9 mouse cellular contexts compared by ENCODE assay signal in genomic region chr2:30709386-30709884, GRCm38 (mm10).
DNase-seq lines count a peak whose midpoint lies in the region; ATAC-seq and TF ChIP-seq lines count a peak whose summit lies in the region.
"Had no signal": no experiment of that assay in that cellular context is flagged by ENCODE, and none has a peak within 500 bp of the region (broad histone marks: within the 10 kb centered on the region; RNA-seq: fewer than 3 reads in every experiment).

No protein-coding gene starts in this region.

- H3K4me1 ChIP-seq in spleen, adult 2 months (ENCODE audit: control insufficient read depth, insufficient read depth, insufficient read length) = peaks cover 19% of the 10 kb centered on the region
- peaks cover 54% of the 10 kb centered on the region for H3K4me1 ChIP-seq in forebrain, embryonic 14.5 days (ENCODE audit: control insufficient read depth, insufficient read depth, low read length)
- H3K4me1 ChIP-seq in kidney, embryonic 15.5 days = peaks cover 78% of the 10 kb centered on the region
- H3K4me1 ChIP-seq in midbrain, postnatal 0 days (ENCODE audit: insufficient read depth, low read length) = peaks cover 30% of the 10 kb centered on the region

- ATAC-seq in forebrain, embryonic 14.5 days = no peak
- ATAC-seq in kidney, embryonic 15.5 days (replicated peaks; ENCODE audit: low FRiP score) = no peak
- no peak for ATAC-seq in midbrain, postnatal 0 days (ENCODE audit: low FRiP score)

- no peak for TF ChIP-seq CTCF in spleen, adult 2 months (IDR thresholded peaks at IDR 0.05; ENCODE audit: extremely low read depth, insufficient read depth, insufficient read length, insufficient replicate concordance)
- no peak for TF ChIP-seq CTCF in midbrain, postnatal 0 days (IDR thresholded peaks at IDR 0.05)

- H3K9ac ChIP-seq in forebrain, embryonic 14.5 days (ENCODE audit: low read length) = no peak overlapping the region
- H3K9ac ChIP-seq in kidney, embryonic 15.5 days = peak overlapping the region; percentile 66; the same call in 1 of the 2 replicates
- no peak overlapping the region for H3K9ac ChIP-seq in midbrain, postnatal 0 days (replicated peaks; ENCODE audit: low read length, poor library complexity, severe bottlenecking)
- H3K9ac ChIP-seq: liver, embryonic 15.5 days had no signal

- H3K9me3 ChIP-seq in forebrain, embryonic 14.5 days (replicated peaks; ENCODE audit: control insufficient read depth, low read length) = no peaks in the 10 kb centered on the region
- H3K9me3 ChIP-seq in kidney, embryonic 15.5 days (replicated peaks) = no peaks in the 10 kb centered on the region
- H3K9me3 ChIP-seq in midbrain, postnatal 0 days (ENCODE audit: low read length) = no peaks in the 10 kb centered on the region
- H3K9me3 ChIP-seq: liver, embryonic 15.5 days had no signal

- 92% methylated on average over 3 of the region's 3 CpGs for WGBS in spleen, adult 2 months
- WGBS in forebrain, embryonic 14.5 days = 69% methylated on average over 3 of the region's 3 CpGs
- WGBS in kidney, embryonic 15.5 days = 49% methylated on average over 3 of the region's 3 CpGs
- WGBS in midbrain, postnatal 0 days = 56% methylated on average over 3 of the region's 3 CpGs

- no peak overlapping the region for H3K4me3 ChIP-seq in spleen, adult 2 months (ENCODE audit: extremely low read depth, insufficient read depth, insufficient read length)
- H3K4me3 ChIP-seq in forebrain, embryonic 14.5 days (ENCODE audit: low read depth, low read length) = no peak overlapping the region
- H3K4me3 ChIP-seq in kidney, embryonic 15.5 days (replicated peaks) = no peak overlapping the region
- H3K4me3 ChIP-seq in midbrain, postnatal 0 days (ENCODE audit: low read depth, low read length) = no peak overlapping the region
- H3K4me3 ChIP-seq: liver, embryonic 15.5 days had no signal

- no peak for TF ChIP-seq POLR2A in spleen, adult 2 months (IDR thresholded peaks at IDR 0.05; ENCODE audit: low read depth, low read length)

- peak overlapping the region; percentile 38; the same call in 1 of the 2 replicates for H3K27ac ChIP-seq in spleen, adult 2 months (ENCODE audit: insufficient read depth, low read length)
- peak overlapping the region; percentile 99 for H3K27ac ChIP-seq in forebrain, embryonic 14.5 days (ENCODE audit: low read depth, low read length)
- peak overlapping the region; percentile 100 for H3K27ac ChIP-seq in kidney, embryonic 15.5 days
- peak overlapping the region; percentile 94 for H3K27ac ChIP-seq in midbrain, postnatal 0 days (ENCODE audit: low read depth, low read length)

- no peaks in the 10 kb centered on the region for H3K36me3 ChIP-seq in spleen, adult 2 months (ENCODE audit: control insufficient read depth, insufficient read depth, low read length)
- no peaks in the 10 kb centered on the region for H3K36me3 ChIP-seq in forebrain, embryonic 14.5 days (ENCODE audit: control insufficient read depth, insufficient read depth, low read length)
- no peaks in the 10 kb centered on the region for H3K36me3 ChIP-seq in kidney, embryonic 15.5 days
- H3K36me3 ChIP-seq in midbrain, postnatal 0 days (ENCODE audit: insufficient read depth, low read length) = no peaks in the 10 kb centered on the region
- H3K36me3 ChIP-seq: liver, embryonic 15.5 days had no signal

- no peak overlapping the region for H3K4me2 ChIP-seq in forebrain, embryonic 14.5 days (ENCODE audit: low read length)
- H3K4me2 ChIP-seq in kidney, embryonic 15.5 days = no peak overlapping the region
- H3K4me2 ChIP-seq in midbrain, postnatal 0 days (ENCODE audit: low read depth, low read length, poor library complexity, severe bottlenecking) = no peak overlapping the region
- H3K4me2 ChIP-seq: liver, embryonic 15.5 days had no signal

- H3K27me3 ChIP-seq in spleen, adult 2 months (ENCODE audit: control insufficient read depth, insufficient read depth, low read length) = no peaks in the 10 kb centered on the region
- no peaks in the 10 kb centered on the region for H3K27me3 ChIP-seq in forebrain, embryonic 14.5 days (replicated peaks; ENCODE audit: control insufficient read depth, insufficient read depth, low read length)
- no peaks in the 10 kb centered on the region for H3K27me3 ChIP-seq in kidney, embryonic 15.5 days
- H3K27me3 ChIP-seq in midbrain, postnatal 0 days (ENCODE audit: insufficient read depth, low read length) = no peaks in the 10 kb centered on the region

- no peak for DNase-seq in spleen, adult 2 months (ENCODE audit: low read depth in 1 of 2, low spot score in 2 of 2)
- no peak for DNase-seq in spleen, postnatal 4 days (ENCODE audit: low spot score in 2 of 2)
- DNase-seq in forebrain, embryonic 14.5 days (ENCODE audit: low spot score) = no peak
- peak; percentile 34 for DNase-seq in midbrain, postnatal 0 days (ENCODE audit: low spot score)
- DNase-seq in frontal cortex, postnatal 25 days (ENCODE audit: low spot score in 2 of 2) = no peak
- DNase-seq in thymus, postnatal 25 days = no peak
- DNase-seq in gastrocnemius, adult 18-20 months (ENCODE audit: low spot score) = no peak

Comparison
In these comparisons a context has a peak if more than half of its experiments do, and no peak if none do; other contexts are left out.
1. H3K27ac ChIP-seq: peak in every context shown above with its lines; median percentile 100 in kidney, embryonic 15.5 days; 99 in forebrain, embryonic 14.5 days; 94 in midbrain, postnatal 0 days; 38 in spleen, adult 2 months.